In genomic region chr9:77835756-77836155, GRCm38 (mm10) we compare ENCODE assay signal across 21 mouse cellular contexts.
DNase-seq lines count a peak whose midpoint lies in the region; ATAC-seq and TF ChIP-seq lines count a peak whose summit lies in the region.
"Had no signal": no experiment of that assay in that cellular context is flagged by ENCODE, and none has a peak within 500 bp of the region (broad histone marks: within the 10 kb centered on the region; RNA-seq: fewer than 3 reads in every experiment).

No protein-coding gene starts in this region.

- no peak for TF ChIP-seq EP300 in liver, postnatal 0 days (IDR thresholded peaks at IDR 0.05; ENCODE audit: low read depth)

- H3K4me3 ChIP-seq in brown adipose tissue, adult 24 weeks (ENCODE audit: insufficient read depth, low read depth, low read length): no peak overlapping the region
- H3K4me3 ChIP-seq in liver, postnatal 0 days (ENCODE audit: low read depth, low read length): no peak overlapping the region
- H3K4me3 ChIP-seq in liver, embryonic 11.5 days (ENCODE audit: low read depth, low read length): no peak overlapping the region
- H3K4me3 ChIP-seq: embryonic facial prominence, embryonic 10.5 days; limb, embryonic 12.5 days; liver, embryonic 13.5 days; midbrain, embryonic 12.5 days had no signal

- H3K27me3 ChIP-seq in liver, postnatal 0 days (ENCODE audit: insufficient read depth, low read length): no peaks in the 10 kb centered on the region
- H3K27me3 ChIP-seq in liver, embryonic 11.5 days (replicated peaks; ENCODE audit: control insufficient read depth, insufficient read depth, low read length): no peaks in the 10 kb centered on the region
- H3K27me3 ChIP-seq: limb, embryonic 12.5 days; liver, embryonic 13.5 days; midbrain, embryonic 12.5 days had no signal

- H3K9ac ChIP-seq in liver, postnatal 0 days (replicated peaks): no peak overlapping the region
- no peak overlapping the region for H3K9ac ChIP-seq in liver, embryonic 11.5 days (ENCODE audit: low read depth, low read length)
- H3K9ac ChIP-seq: limb, embryonic 12.5 days; liver, embryonic 13.5 days; midbrain, embryonic 12.5 days had no signal

- DNase-seq in heart, adult 9 months (ENCODE audit: low spot score in 2 of 2): peak; percentile 28 to 53
- DNase-seq in heart, postnatal 25 days (ENCODE audit: low spot score): no peak
- peak; percentile 42 for DNase-seq in lung, postnatal 25 days (ENCODE audit: low spot score)
- no peak for DNase-seq in lung, adult 18-20 months
- DNase-seq in skeletal muscle tissue, adult 2 months (ENCODE audit: low read depth, low spot score): peak; percentile 13
- DNase-seq in liver, postnatal 0 days: no peak
- no peak for DNase-seq in liver, embryonic 11.5 days (ENCODE audit: low spot score)
- DNase-seq: adrenal gland, postnatal 36 days; cerebellum, adult 2 months; heart, postnatal 36 days; kidney, postnatal 4 days; liver, embryonic 13.5 days; spleen, adult 18-20 months; thymus, adult 18-20 months; thymus, postnatal 4 days had no signal

- no peaks in the 10 kb centered on the region for H3K36me3 ChIP-seq in liver, postnatal 0 days (replicated peaks; ENCODE audit: insufficient read depth, low read length)
- no peaks in the 10 kb centered on the region for H3K36me3 ChIP-seq in liver, embryonic 11.5 days (ENCODE audit: control insufficient read depth, insufficient read depth, low read length)
- H3K36me3 ChIP-seq: embryonic facial prominence, embryonic 10.5 days; limb, embryonic 12.5 days; liver, embryonic 13.5 days; midbrain, embryonic 12.5 days had no signal

- peaks cover 18% of the 10 kb centered on the region for H3K4me1 ChIP-seq in brown adipose tissue, adult 24 weeks (ENCODE audit: control insufficient read depth, insufficient read depth, insufficient read length, low read length)
- peaks cover 5% of the 10 kb centered on the region; the same call in 1 of the 2 replicates for H3K4me1 ChIP-seq in liver, postnatal 0 days (ENCODE audit: insufficient read depth)
- peaks cover 4% of the 10 kb centered on the region for H3K4me1 ChIP-seq in liver, embryonic 11.5 days (replicated peaks; ENCODE audit: control insufficient read depth, insufficient read depth, low read length)
- H3K4me1 ChIP-seq: embryonic facial prominence, embryonic 10.5 days; limb, embryonic 12.5 days; liver, embryonic 13.5 days; midbrain, embryonic 12.5 days had no signal

- no peaks in the 10 kb centered on the region for H3K9me3 ChIP-seq in liver, postnatal 0 days (ENCODE audit: low read length)
- no peaks in the 10 kb centered on the region for H3K9me3 ChIP-seq in liver, embryonic 11.5 days (ENCODE audit: control insufficient read depth, low read length)
- H3K9me3 ChIP-seq: embryonic facial prominence, embryonic 10.5 days; limb, embryonic 12.5 days; liver, embryonic 13.5 days; midbrain, embryonic 12.5 days had no signal

- no peak; the same call in 1 of the 2 replicates for ATAC-seq in liver, postnatal 0 days
- ATAC-seq in liver, embryonic 11.5 days (replicated peaks; ENCODE audit: low FRiP score): no peak
- ATAC-seq: hindbrain, embryonic 16.5 days had no signal

- WGBS in liver, postnatal 0 days (ENCODE audit: insufficient replicate concordance): 44% methylated on average over 1 of the region's 1 CpGs
- WGBS in liver, embryonic 11.5 days: 69% methylated on average over 1 of the region's 1 CpGs

- H3K4me2 ChIP-seq in liver, postnatal 0 days (ENCODE audit: low read depth, low read length): no peak overlapping the region
- no peak overlapping the region for H3K4me2 ChIP-seq in liver, embryonic 11.5 days
- H3K4me2 ChIP-seq: limb, embryonic 12.5 days; liver, embryonic 13.5 days; midbrain, embryonic 12.5 days had no signal

- peak overlapping the region; percentile 87 for H3K27ac ChIP-seq in brown adipose tissue, adult 24 weeks (replicated peaks; ENCODE audit: low read depth, low read length)
- H3K27ac ChIP-seq in liver, postnatal 0 days (ENCODE audit: low read depth): no peak overlapping the region
- H3K27ac ChIP-seq in liver, embryonic 11.5 days (ENCODE audit: low read depth, low read length): no peak overlapping the region
- H3K27ac ChIP-seq: embryonic facial prominence, embryonic 10.5 days; limb, embryonic 12.5 days; liver, embryonic 13.5 days; macrophage; midbrain, embryonic 12.5 days had no signal

- intact Hi-C loops in heart, postnatal 25 days (cut with DNase I): no loop called here

- TF ChIP-seq CTCF in liver, postnatal 0 days (IDR thresholded peaks at IDR 0.05; ENCODE audit: low read depth): no peak

Comparison
In these comparisons a context has a peak if more than half of its experiments do, and no peak if none do; other contexts are left out.
1. DNase-seq: peak in heart, adult 9 months (2 of 2), lung, postnatal 25 days (single experiment) and skeletal muscle tissue, adult 2 months (single experiment); none in heart, postnatal 25 days (single experiment), lung, adult 18-20 months (0 of 2), liver, postnatal 0 days (single experiment) and liver, embryonic 11.5 days (single experiment).